Mouse (Mus musculus): ENCODE measurements around the gene Slc17a7.

GRCm38 (mm10) chr7:45145460-45145859, 18.3 kb upstream of the Slc17a7 start:
- no peak for TF ChIP-seq CTCF (IDR thresholded peaks at IDR 0.05; ENCODE audit: low read depth)
- TF ChIP-seq EP300 (IDR thresholded peaks at IDR 0.05; ENCODE audit: low read depth): no peak

Measured in liver, postnatal 0 days (tissue).